Mouse (Mus musculus): ENCODE measurements around the gene Tmco3. TPM values are rescaled to one million over a fixed set of nuclear protein-coding genes. Genes with fewer than 3 reads are reported as not detected.
A peak's percentile ranks its signal among the peaks of the same experiment; 100 is the strongest.

Gene Tmco3
- total RNA-seq (2014; rRNA removed): 23.5 and 31.9 TPM in 2 replicates
- polyA plus RNA-seq (2015; fragmentation: Nextera tagmentation; extraction: Ambion mirVana): 28.9 and 31.4 TPM in 2 replicates

DNA sequence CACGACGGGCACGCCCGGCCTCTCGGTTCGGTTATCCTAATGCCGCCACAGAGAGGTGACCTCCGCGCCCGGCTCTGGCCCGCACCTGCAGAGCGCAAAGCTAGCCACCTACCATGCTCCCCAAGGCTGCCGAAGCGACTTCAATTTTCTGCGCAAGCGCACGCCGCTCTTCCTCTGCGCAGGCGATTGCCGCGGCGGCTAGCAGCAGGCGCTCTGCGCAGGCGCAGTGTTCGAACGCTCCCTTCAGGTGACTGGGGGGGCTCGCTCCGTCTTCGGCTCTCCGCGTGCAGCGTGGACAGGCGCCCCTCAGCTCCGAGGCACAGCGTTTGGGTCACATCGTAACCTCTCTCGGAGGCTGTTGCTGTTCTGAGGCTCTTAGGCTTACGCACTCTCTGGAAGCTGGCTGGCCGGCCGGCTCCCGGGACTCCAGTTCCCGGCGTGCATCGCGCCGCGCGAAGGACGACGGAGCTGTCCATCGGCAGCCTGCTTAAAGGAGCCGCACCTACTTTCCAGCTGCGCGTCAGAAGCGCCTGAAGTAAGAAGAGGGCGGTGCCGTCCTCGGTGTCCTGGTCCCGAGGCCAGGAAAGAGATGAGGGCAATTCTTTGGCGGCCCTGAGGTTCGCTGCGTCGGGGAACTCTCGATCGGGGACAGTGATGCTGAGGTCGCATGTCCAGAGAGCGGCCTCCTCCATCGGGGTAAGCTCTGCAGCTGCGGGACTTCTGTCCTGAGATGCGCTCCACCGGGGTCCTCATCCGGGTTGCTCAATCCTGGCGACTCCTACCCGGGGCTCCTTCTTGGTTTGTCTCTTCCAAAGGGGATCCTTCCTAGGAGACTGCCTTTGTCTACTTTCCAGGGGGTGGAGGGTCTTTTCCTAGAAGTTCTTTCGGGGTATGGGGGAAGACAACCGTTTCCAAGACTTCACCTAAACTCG, at the start of gene Tmco3, which contains the start of gene Dcun1d2:
Gene Tmco3 (plus strand): TSS at position 499 of the 932 bp plus-strand sequence.
Gene Dcun1d2 (minus strand): TSS at position 440 of the 932 bp plus-strand sequence.
- H3K27ac ChIP-seq (ENCODE audit: low read depth, low read length): peak within 1 kb of the TSS; percentile 91
- peak within 1 kb of the TSS; percentile 84 for H3K4me3 ChIP-seq (ENCODE audit: low read depth, low read length)
- WGBS: under 1% methylated on average over 79 of the region's 79 CpGs
- no peak for TF ChIP-seq CTCF (IDR thresholded peaks at IDR 0.05)
- H3K9ac ChIP-seq (replicated peaks; ENCODE audit: low read length, poor library complexity, severe bottlenecking): peak within 1 kb of the TSS; percentile 73
- ATAC-seq (ENCODE audit: low FRiP score) (peak; percentile 92), DNase-seq (ENCODE audit: low spot score) (peak; percentile 98)
- peak within 1 kb of the TSS; percentile 93 for H3K4me2 ChIP-seq (ENCODE audit: low read depth, low read length, poor library complexity, severe bottlenecking)
- peaks cover 5% of the 10 kb centered on the region; the same call in 1 of the 2 replicates for H3K36me3 ChIP-seq (ENCODE audit: insufficient read depth, low read length)
- peaks cover 10% of the 10 kb centered on the region; the same call in 1 of the 2 replicates for H3K4me1 ChIP-seq (ENCODE audit: insufficient read depth, low read length)
- no peaks in the 10 kb centered on the region for H3K27me3 ChIP-seq (ENCODE audit: insufficient read depth, low read length)
- no peaks in the 10 kb centered on the region for H3K9me3 ChIP-seq (ENCODE audit: low read length)

DNA sequence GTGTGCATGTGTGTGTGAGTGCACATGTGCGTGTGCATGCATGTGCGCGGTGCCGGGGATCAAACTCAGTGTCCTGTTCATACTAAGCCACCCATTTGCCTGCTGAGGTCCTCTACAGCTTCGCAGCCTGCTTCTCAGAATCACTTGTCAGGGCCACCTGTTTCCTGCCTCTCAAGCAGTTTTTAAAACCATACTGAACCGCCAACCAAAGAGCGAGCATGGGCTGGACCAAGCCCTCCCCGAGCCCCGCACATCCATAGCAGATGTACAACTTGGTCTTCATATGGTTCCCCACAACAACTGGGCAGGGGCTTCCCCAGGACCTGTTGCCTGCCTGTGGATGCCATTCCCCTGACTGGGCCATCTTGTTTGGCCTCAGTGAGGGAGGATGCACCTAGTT, 47.9 kb upstream of the Tmco3 start:
- no peak overlapping the region for H3K4me2 ChIP-seq (ENCODE audit: low read depth, low read length, poor library complexity, severe bottlenecking)
- no peaks in the 10 kb centered on the region for H3K36me3 ChIP-seq (ENCODE audit: insufficient read depth, low read length)
- H3K9me3 ChIP-seq (ENCODE audit: low read length): no peaks in the 10 kb centered on the region
- H3K27ac ChIP-seq (ENCODE audit: low read depth, low read length): no peak overlapping the region
- 90% methylated on average over 9 of the region's 9 CpGs for WGBS
- ATAC-seq (ENCODE audit: low FRiP score) (no peak), DNase-seq (ENCODE audit: low spot score) (no peak)
- no peaks in the 10 kb centered on the region for H3K4me1 ChIP-seq (ENCODE audit: insufficient read depth, low read length)
- TF ChIP-seq CTCF (IDR thresholded peaks at IDR 0.05): no peak
- H3K4me3 ChIP-seq (ENCODE audit: low read depth, low read length): no peak overlapping the region
- H3K9ac ChIP-seq (replicated peaks; ENCODE audit: low read length, poor library complexity, severe bottlenecking): no peak overlapping the region
- H3K27me3 ChIP-seq (ENCODE audit: insufficient read depth, low read length): no peaks in the 10 kb centered on the region

DNA sequence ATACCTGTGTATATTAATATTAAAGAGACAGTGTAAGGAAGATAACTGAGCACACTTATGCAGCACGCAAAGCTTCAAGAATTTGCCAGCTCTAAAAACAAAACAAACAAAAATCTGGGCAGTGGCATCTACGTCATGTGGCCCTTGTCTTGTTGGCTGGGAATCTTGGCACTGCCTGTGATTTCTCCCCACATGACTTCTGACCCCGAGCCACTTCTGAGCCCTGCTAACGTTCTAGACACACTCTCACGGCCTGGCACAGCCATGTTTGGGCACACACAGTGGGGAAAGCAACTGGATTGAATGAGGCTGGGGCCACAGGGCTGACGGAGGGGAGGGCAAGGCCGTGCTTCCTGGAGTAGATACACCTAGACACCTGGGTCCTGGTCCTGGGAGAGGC, 47.3 kb upstream of the Tmco3 start:
- Histone ChIP-seq H3K36me3 (ENCODE audit: insufficient read depth, low read length) (no peaks in the 10 kb centered on the region), H3K27me3 (ENCODE audit: insufficient read depth, low read length) (no peaks in the 10 kb centered on the region), H3K4me3 (ENCODE audit: low read depth, low read length) (no peak overlapping the region), H3K4me2 (ENCODE audit: low read depth, low read length, poor library complexity, severe bottlenecking) (no peak overlapping the region), H3K9me3 (ENCODE audit: low read length) (no peaks in the 10 kb centered on the region), H3K4me1 (ENCODE audit: insufficient read depth, low read length) (no peaks in the 10 kb centered on the region), H3K9ac (replicated peaks; ENCODE audit: low read length, poor library complexity, severe bottlenecking) (no peak overlapping the region), H3K27ac (ENCODE audit: low read depth, low read length) (no peak overlapping the region)
- TF ChIP-seq CTCF (IDR thresholded peaks at IDR 0.05): no peak
- DNase-seq (ENCODE audit: low spot score) (no peak), ATAC-seq (ENCODE audit: low FRiP score) (no peak)
- 82% methylated on average over 7 of the region's 7 CpGs for WGBS

DNA sequence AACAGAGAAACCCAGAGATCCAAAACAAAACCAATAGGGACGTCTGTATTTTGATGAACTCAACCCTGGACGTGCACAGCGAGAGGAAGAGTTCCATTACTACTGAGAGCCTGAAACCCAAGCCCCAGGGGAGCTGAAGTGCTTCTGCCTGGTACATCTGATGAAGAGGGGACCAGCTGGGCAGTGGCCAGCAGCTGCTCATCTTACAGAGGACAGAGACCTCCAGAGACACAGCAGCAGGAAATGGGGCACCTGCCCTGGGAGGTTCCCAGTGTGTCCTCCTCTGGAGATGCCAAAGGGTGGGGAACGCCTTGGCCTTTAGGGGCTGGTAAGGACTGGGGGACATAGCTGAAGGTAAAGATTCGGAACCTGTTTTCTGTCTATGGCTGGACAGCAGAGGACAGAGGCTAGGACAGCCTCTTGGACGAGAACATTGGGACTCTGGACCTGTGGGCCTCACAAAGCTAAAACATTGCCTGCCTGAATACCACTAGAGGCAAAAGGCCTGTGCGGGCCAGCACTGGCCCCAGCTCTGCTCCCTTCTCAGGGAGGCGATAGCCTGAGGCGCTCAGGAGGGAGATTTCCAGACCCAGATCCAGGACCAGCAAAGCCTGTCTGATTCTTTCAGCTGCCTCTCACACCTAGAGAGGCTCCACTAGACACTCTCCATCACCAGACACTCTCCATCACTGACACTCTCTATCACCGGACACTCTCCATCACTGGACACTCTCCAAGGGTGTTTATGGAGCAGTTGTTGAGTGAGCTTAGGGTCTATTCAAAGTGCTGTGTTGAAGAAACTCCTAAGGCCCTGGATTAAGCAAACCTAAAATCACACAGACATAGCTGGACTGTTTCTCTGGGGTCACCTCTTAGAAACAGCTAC, 44.8 kb upstream of the Tmco3 start:
- WGBS: 85% methylated on average over 10 of the region's 10 CpGs

DNA sequence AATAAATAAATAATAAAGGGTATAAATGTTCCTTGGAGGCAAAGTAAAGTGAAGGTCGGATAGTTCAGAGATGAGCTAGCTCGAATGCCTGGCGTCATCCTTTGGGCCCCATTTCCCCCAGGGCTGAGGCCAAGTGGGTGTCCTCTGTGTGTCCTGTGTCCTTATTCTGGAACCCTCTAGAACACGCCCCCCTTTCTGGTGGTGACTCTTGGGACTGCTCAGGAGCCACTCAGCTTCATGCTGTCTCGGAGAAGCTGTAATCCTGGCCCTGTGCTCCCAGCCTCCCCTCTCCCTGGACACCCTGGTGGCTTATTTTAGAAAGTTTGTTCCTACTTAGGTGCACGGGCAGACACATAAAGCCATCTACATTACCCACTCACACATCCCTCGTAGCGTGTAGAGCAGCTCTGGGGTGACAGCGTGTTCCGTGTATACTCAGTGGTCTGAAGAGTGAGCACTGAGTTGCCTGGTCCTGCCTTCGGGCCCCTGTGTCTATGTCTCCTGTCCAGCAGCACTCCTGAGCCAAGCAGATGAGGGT, 43.6 kb upstream of the Tmco3 start:
- no peaks in the 10 kb centered on the region for H3K9me3 ChIP-seq (ENCODE audit: low read length)
- no peak overlapping the region for H3K9ac ChIP-seq (replicated peaks; ENCODE audit: low read length, poor library complexity, severe bottlenecking)
- H3K4me2 ChIP-seq (ENCODE audit: low read depth, low read length, poor library complexity, severe bottlenecking): no peak overlapping the region
- H3K36me3 ChIP-seq (ENCODE audit: insufficient read depth, low read length): no peaks in the 10 kb centered on the region
- ATAC-seq (ENCODE audit: low FRiP score): no peak
- DNase-seq (ENCODE audit: low spot score): no peak
- no peak for TF ChIP-seq CTCF (IDR thresholded peaks at IDR 0.05)
- no peaks in the 10 kb centered on the region for H3K27me3 ChIP-seq (ENCODE audit: insufficient read depth, low read length)
- no peak overlapping the region for H3K27ac ChIP-seq (ENCODE audit: low read depth, low read length)
- WGBS: 85% methylated on average over 11 of the region's 11 CpGs
- no peaks in the 10 kb centered on the region for H3K4me1 ChIP-seq (ENCODE audit: insufficient read depth, low read length)
- no peak overlapping the region for H3K4me3 ChIP-seq (ENCODE audit: low read depth, low read length)

More for the DNA sequence above, 44.8 kb upstream of the Tmco3 start:
- Histone ChIP-seq H3K4me3 (ENCODE audit: low read depth, low read length) (no peak overlapping the region), H3K9me3 (ENCODE audit: low read length) (no peaks in the 10 kb centered on the region), H3K4me2 (ENCODE audit: low read depth, low read length, poor library complexity, severe bottlenecking) (no peak overlapping the region), H3K27ac (ENCODE audit: low read depth, low read length) (no peak overlapping the region), H3K9ac (replicated peaks; ENCODE audit: low read length, poor library complexity, severe bottlenecking) (no peak overlapping the region), H3K27me3 (ENCODE audit: insufficient read depth, low read length) (no peaks in the 10 kb centered on the region), H3K36me3 (ENCODE audit: insufficient read depth, low read length) (no peaks in the 10 kb centered on the region), H3K4me1 (ENCODE audit: insufficient read depth, low read length) (no peaks in the 10 kb centered on the region)
- TF ChIP-seq CTCF (IDR thresholded peaks at IDR 0.05): no peak
- DNase-seq (ENCODE audit: low spot score) (no peak), ATAC-seq (ENCODE audit: low FRiP score) (no peak)
